Mouse (Mus musculus): ENCODE measurements around the gene Zyx.

- TF ChIP-seq CTCF (IDR thresholded peaks at IDR 0.05; ENCODE audit: control insufficient read depth, insufficient read depth, insufficient replicate concordance, low read depth, low read length) (no peak), POLR2A (IDR thresholded peaks at IDR 0.05; ENCODE audit: control insufficient read depth, low read depth, low read length) (no peak)
These were observed 32.5 kb downstream of the Zyx start for GRCm38 (mm10) chr6:42381916-42382381.
